Mouse (Mus musculus) spleen, adult 2 months (tissue): ENCODE measurements at regions not wholly inside any gene's neighbourhood (a gene's known extent, or its start where the extent isn't known, plus 50 kb on each side); places are given as distances from the start of the nearest gene placed in this dataset.

Experiments
- CTCF ChIP-seq: fragments of 200-500 bp; IDR thresholded peaks from 2 replicates; pipeline ENCODE4 v1.5.1; 2011; ENCODE audit warnings: mild to moderate bottlenecking, inconsistent platforms; ENCODE audit not compliant: insufficient read depth, insufficient read length, insufficient replicate concordance; ENCODE audit errors: extremely low read depth
- POLR2A ChIP-seq: fragments of 200-500 bp; IDR thresholded peaks from 2 replicates; pipeline ENCODE4 v1.6.1; 2011; ENCODE audit warnings: low read depth, low read length, inconsistent platforms

- TF ChIP-seq CTCF (no peak), POLR2A (no peak)
Measured at GRCm38 (mm10) chr3:8734096-8734495, 875.8 kb downstream of the Zfp704 start.
